Mouse (Mus musculus) megakaryocyte-erythroid progenitor cell, adult 5-6 weeks (primary cell): ENCODE data around the gene Mdh1b. TPM values are rescaled to one million over a fixed set of nuclear protein-coding genes. Genes with fewer than 3 reads are reported as not detected.

ENCODE experiments used
- ATAC-seq: replicated peaks from 2 replicates; pipeline ENCODE4 v1.8.0; 2016; ENCODE audit warnings: mild to moderate bottlenecking, inconsistent platforms; ENCODE audit not compliant: severe bottlenecking, poor library complexity, low FRiP score, low TSS enrichment
- total RNA-seq, 2 experiments: library from RNA; stranded (forward) in 1 of 2; stranded (reverse) in 1 of 2; fragments of 200-1000, 215-1000 nt in 1 of 2; fragments of >200 nt in 1 of 2; fragmentation: Nextera tagmentation in 1 of 2; gene quantifications; 2 replicates each; pipeline ENCODE4 v1.2.3; 2014 to 2017

The Mdh1b gene
- total RNA-seq (2014; fragmentation: Nextera tagmentation): not detected in 2 replicates
- total RNA-seq (2017): not detected in 2 replicates

DNA sequence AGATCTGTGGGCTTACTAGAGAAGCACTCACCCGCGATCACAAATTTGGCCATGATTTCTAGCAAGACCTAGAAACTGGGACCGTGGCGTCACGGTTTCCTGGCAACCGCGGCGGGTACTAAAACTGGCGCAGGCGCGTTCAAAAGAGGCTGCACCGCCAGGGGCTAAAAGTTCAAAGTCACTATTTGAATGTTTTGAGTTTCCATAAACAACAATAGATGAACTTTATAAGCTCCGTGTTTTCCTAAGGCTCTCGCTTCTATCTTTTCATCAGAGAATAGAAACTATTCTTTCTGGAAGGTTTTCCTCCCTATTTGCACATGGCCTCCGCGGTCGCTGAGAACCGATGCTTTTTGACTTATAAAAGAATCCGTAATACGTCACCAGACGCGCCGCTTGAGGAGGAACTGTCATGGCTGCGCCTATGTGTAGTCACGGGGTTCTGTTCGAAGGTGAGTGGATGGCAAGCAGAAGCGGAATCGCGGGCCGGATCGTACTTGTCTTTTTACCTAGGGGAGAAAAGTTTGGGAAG, at the start of gene Mdh1b, which contains the start of gene Fastkd2:
Gene Mdh1b, minus strand, starts transcription at position 79 of the 532 bp plus-strand sequence.
Gene Fastkd2, plus strand, starts transcription at position 375 of the 532 bp plus-strand sequence.
- peak; percentile 95 for ATAC-seq

DNA sequence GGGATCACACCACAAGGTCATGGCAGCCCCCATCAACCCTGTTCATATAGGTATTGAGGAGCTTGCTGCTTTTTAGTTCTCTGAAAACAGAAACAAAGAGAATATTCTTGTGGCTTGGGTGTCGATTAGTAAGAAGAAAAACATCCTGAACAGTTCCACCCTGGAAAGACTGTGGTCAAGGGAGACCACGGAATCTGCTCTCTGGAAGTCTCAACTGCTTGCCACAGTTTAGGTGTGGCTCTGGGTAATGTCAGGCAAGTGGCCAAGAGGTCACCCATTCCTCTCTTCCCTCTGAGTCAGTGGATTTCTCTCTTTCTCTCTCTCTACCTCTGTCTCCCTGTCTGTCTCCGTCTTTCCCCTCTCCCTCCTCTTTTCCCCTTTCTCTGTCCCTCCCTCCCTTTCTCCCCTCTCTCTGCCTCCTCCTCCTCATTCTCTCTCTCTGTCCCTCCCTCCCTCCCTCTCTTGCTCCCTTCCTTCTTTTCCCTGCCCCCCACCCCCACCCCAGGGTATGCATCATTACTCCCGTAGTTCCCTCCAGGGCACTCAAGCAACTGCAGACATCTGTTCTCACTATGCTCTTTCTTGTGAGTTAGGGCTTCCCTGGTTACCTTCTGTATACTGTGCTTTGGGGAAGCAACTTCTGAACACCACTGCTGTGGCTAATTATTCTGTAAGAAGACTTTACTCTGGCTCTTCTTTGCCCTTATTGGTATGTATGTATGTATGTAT, 46.9 kb upstream of the Mdh1b start:
- no peak for ATAC-seq

DNA sequence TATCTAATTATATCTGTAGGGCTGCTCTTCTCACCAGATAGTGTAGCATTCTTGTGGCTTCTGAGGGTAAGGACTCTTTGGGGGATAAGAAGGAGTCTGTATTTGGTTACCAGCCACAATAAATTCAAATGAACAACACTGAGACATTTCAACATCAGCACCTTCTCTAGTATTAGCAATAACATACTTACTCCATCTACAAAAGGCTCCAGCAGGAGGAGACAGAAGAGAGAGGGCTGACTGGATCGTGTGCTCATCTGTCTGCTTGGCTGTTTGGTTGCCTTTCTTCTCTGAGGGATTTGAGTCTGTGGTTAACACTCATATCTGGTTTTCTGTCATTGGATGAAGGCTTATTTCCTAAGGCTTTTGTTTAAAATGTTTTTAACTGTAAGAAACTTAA, 46.3 kb upstream of the Mdh1b start:
- ATAC-seq: no peak

DNA sequence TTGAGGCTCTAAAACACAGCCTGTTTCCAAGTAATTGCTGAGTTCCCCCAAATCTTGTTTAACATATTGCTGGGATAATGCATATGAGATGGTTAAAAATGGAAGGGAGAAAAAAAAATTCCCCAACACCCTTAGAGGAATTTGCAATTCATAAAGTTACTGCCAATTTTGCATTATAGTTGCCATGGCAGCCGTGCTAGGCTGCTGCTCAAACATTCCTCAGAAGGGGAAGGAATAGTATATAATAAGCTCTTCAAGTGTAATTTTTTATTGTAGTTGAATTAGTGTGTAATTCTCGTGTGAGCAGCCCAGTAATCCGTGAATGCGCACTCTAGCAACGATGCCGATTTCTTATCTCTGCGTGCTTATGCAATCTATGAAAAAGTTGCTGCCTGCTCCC, 40.2 kb upstream of the Mdh1b start:
- ATAC-seq: no peak

DNA sequence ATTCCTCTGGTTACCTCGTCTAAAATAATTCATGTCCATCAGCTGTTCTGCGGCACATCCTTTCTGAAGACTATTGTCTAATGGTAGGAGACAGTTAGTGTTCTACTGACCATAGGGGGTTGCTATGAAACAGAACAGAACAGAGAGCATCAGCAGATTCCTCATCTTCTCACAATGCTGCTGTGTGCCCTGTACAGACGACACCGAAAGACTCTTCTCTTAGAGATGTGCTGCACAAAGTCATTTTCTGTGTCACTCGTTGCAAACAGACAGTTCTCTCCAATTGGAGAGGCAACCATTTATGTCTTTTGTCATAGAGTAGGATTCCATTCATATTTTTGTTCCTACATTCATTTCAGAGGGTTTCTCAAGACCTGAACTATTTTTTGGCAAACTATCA, 39.0 kb upstream of the Mdh1b start, which contains the start of gene 4933402D24Rik:
Gene 4933402D24Rik, minus strand, starts transcription at position 101 of the 400 bp plus-strand sequence.
- ATAC-seq: no peak

DNA sequence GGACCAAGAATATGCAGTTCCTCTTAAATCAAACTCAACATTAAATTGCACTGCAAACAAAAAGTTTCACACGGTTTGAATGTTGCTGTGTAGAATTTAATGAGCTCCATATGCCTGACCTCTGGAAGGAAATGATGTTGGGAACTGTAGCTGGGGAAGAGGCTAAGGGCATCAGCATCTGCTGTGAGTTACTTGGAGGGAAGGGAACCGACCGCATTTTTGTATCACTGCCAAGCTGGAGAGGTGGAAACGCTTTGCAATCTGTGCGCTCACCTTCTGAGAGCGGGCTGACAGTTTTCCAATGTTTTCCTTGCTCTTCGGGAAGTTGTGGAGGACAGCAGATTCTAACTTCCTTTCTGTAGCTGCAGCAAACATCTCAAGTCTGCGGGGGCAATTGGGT, 38.0 kb upstream of the Mdh1b start:
- ATAC-seq: no peak

DNA sequence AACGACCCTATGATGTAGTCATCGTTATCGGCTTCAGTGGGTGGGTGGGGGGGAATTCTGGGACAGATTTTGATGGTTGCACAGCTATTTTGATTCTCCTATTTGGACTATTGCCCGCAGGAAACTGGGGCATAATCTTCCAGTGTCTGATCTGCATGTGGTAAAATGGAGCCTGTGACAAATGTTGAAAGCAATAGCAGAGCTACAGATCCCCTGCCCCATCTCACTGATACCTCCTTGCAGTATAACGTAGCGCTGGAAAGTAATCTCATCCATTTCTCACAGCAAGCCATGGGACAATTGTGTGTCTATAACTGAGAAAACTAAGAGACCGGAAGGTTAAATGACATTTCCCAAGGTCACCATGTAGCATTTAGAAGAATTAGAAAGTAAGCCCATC, 34.3 kb upstream of the Mdh1b start:
- ATAC-seq: no peak

DNA sequence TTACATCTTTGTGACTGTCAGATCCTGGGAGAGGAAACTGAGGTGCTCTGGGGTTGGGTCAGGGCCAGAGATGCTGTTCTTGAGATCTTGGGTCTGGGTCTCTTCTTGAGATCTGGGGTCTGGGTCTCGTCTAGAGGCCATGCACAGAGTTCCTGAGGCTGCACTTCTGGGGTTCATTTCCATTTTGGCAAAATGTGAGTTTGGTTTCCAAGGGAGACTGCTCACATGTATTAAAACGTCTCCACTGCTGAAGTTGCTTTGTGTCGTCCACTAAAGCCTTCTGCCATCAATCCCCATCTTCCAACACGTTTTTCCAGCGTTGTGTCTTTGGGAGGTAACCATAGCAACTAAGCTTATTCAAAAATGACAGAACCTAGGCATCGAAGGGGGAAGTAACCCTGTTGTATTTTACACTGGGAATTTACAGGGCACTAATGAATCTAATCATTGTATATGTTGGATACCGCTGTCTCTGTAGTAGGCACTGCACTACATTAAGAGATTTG, 33.8 kb upstream of the Mdh1b start:
- no peak for ATAC-seq

DNA sequence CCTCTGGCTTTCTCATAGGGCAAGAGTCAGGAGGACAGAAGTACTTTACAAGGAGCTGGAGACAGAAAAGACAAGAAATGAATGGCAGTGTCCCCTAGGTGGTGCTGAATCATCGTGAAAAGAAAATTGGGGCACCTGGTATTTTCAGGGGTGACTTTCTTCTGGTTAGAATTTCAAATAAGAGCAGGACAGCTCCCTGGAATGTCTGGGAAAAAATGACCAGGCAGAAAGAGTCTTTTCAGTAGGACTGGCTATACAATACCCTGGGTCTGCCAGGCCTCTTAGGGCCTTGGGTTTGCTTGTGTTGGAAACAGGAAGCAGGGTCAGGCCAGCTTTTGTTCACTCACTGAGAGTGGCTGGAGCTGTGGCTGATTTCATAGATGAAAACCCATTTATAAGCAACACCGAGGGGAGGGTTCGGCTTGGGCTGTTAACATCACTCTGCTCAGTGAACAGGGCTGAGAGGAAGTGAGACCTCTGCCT, 33.1 kb upstream of the Mdh1b start:
- 0 out of 2 replicates have a peak, but pooled peaks have one; percentile 50 for ATAC-seq

DNA sequence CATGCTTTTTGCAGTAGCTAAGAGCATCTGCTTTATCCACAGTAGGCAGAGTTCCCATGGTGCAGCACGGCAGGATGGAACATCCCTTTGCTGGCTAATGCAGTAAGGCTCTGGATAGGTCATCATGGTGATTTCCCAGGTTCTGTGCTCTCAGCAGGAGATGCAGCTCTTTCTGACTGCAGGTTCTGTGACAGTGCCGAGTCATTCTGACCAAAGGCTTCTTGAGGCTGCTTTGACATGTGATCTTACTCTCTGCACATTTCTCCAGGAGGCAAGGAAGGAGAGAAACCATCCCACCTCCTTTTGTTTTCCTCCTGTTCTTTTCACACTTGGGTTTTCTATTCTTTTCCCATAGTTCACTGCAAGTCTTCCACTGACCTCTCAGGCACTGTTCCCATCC, 25.9 kb upstream of the Mdh1b start:
- ATAC-seq: no peak

DNA sequence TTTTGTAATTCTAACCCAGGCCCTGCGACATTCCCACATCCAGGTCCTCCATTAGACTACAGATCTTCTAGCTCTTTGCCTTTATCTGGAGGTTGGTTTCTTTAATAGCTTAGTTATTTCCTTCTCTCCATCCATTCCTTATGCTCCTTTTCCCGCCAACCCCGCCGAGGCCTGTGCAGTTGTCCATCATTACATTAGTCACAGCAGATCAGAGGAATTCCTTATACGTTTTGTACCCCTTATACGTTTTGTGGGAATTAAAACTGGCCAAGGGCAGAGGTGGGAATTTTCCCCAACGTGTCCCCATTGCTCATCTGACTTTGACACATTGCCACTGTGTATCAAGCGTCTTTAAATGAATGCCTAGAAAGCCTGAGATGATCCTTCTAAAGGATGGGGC, 322 bp downstream of the Mdh1b start:
- ATAC-seq: 0 out of 2 replicates have a peak, but pooled peaks have one; percentile 2

DNA sequence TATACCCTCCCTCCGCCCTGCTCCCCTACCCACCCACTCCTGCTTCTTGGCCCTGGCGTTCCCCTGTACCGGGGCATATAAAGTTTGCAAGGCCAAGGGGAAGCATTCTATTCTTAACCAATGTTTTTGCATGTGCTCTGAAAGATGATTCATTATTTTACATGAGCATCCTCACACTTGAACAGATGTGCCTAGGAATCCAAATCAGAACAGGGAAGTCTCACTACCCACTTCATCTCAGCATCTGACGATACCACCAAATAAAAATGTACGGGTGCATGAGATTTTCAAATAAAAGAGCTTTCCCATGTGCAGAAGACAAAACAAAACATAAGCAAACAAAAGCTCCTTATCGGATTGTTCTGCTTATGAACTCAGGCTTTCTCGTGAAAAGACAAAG, 10.0 kb downstream of the Mdh1b start:
- ATAC-seq: no peak

DNA sequence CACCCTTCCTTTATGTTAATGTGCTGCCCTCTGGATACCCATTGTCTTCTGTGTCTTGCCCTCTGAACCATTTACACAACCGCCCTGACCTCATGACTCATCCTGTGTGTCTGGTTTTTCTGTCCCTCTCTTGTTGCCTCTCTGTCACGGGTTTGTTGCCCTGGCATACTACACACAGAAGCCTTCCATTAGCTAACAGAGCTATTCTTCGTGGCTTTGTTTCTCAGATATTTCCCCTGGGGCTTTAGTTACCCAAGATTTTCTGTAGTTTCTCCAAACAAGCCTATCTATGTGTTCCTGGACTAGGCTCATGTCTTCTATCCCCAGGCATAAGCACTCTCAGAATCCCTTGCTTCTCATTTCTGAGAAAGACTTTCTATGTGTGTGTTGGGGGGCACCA, 21.2 kb downstream of the Mdh1b start:
- no peak for ATAC-seq

DNA sequence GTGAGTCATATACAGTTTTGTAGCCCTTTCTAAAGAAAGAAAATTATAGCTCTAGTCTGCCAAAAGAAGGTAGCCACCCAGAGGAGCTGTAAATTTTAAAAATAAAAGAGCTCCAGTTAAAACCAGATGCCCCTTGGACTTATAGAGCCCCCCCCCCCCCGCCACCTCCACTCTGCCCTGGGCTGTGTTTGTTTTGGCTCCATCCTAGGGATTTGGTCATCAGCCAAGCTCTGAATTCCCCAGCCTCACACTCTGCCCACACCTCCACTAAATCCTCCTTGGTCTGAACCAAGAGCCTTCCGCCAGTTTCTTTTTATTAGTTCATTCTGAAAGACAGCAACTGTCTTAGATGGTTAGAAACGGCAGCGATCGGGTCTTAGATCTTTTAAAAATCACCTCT, 24.4 kb downstream of the Mdh1b start:
- ATAC-seq: no peak

DNA sequence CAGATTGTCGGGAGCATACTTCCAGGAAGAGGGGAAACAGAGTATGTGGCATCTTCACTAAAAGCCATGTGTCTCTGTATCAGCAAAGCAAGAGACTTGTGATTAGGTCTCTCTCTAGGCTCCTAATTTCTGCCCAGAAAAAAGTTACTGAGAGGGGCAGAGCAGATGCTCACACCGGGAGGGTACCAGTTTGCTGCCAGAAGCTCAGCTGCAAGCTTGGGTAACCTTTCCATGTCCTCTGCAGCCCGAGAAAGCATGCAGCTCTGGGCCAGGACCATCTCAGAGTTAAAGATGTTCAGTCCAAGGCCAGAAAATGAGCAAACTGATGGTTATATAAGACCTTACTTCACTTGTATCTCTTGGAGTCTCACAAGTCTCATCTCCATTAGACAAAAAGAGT, 33.3 kb downstream of the Mdh1b start:
- no peak for ATAC-seq

DNA sequence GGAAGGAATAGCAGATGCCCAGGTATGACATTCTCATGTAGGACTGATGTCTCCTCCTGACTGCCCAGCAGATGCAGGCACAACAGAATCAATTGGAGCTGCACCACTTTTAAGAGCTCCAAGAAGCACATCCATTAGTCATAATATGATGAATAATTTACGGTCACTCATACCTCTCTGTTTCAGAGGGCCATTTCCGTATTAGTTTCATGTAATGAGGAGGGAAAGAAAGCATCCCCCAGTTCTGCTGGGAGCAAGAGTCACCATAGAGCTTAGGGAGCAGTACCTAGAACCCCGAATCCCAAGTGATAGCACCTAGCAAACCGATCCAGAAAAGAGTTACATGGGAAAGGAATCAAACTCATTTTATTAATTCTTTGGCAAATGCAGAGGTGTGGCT, 43.3 kb downstream of the Mdh1b start, which contains the start of gene Dytn:
Gene Dytn, minus strand, starts transcription at position 101 of the 400 bp plus-strand sequence.
- no peak for ATAC-seq

DNA sequence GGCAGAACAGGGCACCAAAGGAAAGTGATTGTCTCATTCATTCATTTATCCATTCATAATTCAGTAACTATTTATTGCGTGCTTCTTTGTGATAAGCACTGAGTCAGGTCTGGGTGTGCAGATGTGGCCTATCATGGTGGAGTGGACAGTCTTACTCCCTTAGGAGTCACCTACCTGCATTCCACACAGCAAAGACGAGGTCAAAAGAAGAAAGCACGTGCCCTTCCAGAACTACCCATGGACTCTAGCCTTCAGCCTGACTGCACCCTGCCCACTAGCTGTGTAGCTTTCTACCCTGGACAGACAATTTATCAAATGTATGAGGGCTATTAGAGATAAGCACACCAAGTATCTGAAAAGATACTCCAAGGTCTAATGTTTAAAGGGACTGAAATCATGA, 54.1 kb downstream of the Mdh1b start:
- ATAC-seq: no peak

DNA sequence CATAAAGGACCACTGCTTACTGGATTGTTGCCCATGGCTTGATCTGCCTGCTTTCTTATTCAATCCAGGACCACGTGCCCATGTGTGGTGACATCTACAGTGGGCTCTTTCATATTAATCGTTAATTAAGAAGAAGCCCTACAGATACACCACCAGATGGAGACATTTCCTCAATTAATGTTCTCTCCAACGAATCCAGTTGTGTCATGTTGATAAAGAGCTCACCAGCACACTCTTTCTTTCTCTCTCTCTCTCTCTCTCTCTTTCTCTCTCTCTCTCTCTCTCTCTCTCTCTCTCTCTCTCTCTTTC, 61.3 kb downstream of the Mdh1b start:
- ATAC-seq: peak; percentile 68

DNA sequence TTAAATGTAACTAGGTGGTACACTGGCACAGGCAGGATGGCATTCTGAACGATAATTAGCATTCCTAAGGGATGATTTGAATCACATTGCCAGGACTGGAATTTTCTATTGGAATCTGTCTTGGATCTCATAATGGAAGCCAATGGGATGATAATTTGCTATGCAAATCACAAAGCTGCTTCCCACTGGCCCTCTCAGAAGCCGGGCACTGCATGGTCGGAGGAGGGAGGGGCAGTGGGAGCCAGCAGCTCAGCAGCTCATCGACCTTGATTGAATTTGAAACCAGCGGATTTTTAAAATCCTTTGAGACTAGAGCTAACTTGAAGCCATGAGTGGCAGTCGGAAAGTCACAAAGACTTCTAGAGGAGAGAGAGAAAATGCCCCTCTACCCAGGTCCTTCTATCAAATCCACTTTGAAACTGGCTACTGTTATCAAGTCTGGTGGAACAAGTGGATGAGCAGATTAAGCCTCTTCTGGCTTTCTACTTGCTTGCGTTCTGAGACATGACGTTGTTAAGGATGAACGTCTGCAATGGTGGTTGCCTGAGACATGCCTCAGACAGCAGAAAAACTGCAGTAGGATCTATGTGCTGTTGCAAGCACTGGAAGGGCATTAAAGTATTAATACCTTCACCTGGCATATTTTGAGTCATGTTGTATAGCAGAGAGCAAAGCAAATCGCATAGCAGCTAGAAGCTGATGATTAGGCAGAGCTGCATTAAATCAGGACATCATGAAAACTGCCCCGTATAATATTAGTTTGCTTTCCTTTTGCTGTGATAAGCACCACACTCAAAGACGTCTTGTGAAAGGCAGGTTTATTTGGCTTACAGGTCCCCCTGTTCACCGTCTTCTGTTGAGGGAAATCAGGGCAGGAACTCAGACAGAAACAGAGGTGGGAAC, 61.9 kb downstream of the Mdh1b start:
- ATAC-seq: 0 out of 2 replicates have a peak, but pooled peaks have one; percentile 22
